Mouse (Mus musculus): ENCODE results near the gene Timp3.

DNA sequence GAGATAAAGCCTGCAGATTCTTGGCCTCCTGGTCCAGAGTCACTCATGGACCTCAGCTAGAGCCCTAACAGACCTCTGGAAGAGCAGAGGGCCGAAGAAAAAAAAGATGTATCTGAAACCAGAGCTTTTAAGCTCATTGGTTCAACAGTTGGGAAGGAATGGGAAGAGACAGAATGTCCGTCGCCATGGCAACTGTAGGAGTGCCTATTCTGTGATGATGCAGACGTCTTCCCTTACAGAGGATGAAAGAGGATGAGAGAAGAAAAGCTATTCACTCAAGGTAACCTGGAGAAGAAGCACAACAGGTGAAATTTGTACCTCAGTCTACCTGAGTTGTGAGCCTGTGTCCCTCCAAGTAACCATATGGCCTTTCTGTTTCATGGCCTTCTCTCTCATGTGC, 44.0 kb upstream of the Timp3 start:
- no peak for TF ChIP-seq CTCF (IDR thresholded peaks at IDR 0.05; ENCODE audit: low read depth, low read length)
- no peak for TF ChIP-seq POLR2A (IDR thresholded peaks at IDR 0.05; ENCODE audit: insufficient read depth, low read length)
- TF ChIP-seq EP300 (IDR thresholded peaks at IDR 0.05; ENCODE audit: insufficient read depth, low read depth, low read length), result no peak

Measured in ES-Bruce4 (cell line).